ENCODE assay signal across 18 mouse cellular contexts in the genomic region with DNA sequence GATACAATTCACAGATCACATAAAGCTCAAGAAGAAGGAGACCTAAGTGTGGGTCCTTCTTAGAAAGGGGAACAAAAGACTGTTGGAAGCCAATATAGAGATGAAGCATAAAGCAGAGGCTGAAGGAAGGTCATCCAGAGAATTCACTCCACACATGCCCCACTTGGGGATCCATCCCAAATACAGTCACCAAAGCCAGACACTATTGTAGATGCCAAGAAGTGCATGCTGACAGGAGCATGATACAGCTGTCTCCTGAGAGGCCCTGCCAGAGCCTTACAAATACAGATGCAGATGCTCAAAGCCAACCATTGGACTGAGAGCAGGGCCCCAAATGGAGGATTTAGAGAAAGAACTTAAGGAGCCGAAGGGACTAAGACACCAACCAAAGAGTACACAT. TPM values are rescaled to one million over a fixed set of nuclear protein-coding genes. Genes with fewer than 3 reads are reported as not detected.
"Had no signal": no experiment of that assay in that cellular context is flagged by ENCODE, and none has a peak within 500 bp of the region (broad histone marks: within the 10 kb centered on the region; RNA-seq: fewer than 3 reads in every experiment).

No protein-coding gene starts in this region.

- H3K4me3 ChIP-seq: limb, embryonic 10.5 days; liver, embryonic 13.5 days; midbrain, embryonic 10.5 days; myocyte had no signal

- DNase-seq: kidney, adult 11 months; kidney, adult 9 months; kidney, postnatal 36 days; liver, embryonic 13.5 days; liver, postnatal 0 days; midbrain, embryonic 14.5 days; thymus, postnatal 4 days had no signal

- H3K36me3 ChIP-seq: limb, embryonic 10.5 days; liver, embryonic 13.5 days; midbrain, embryonic 10.5 days had no signal

- H3K27me3 ChIP-seq: liver, embryonic 13.5 days had no signal

- H3K4me2 ChIP-seq: liver, embryonic 13.5 days had no signal

- H3K9ac ChIP-seq: liver, embryonic 13.5 days; liver, postnatal 0 days had no signal

- ATAC-seq: liver, postnatal 0 days had no signal

- H3K4me1 ChIP-seq: limb, embryonic 10.5 days; liver, embryonic 13.5 days had no signal

- H3K9me3 ChIP-seq: limb, embryonic 10.5 days; liver, embryonic 13.5 days; midbrain, embryonic 10.5 days had no signal

- H3K27ac ChIP-seq: kidney, postnatal 0 days; limb, embryonic 10.5 days; liver, embryonic 13.5 days; midbrain, embryonic 10.5 days; stomach, postnatal 0 days had no signal

RNA-seq across cellular contexts. Expression of gene Adh1, which starts 23.0 kb away (rescaled TPM):
- polyA plus RNA-seq: myocyte had no signal

RNA-seq across cellular contexts. Expression of gene Adh6a, which starts 29.3 kb away (rescaled TPM):
- total RNA-seq: layer of hippocampus, adult 18-20 months; layer of hippocampus, postnatal 10 days; left cerebral cortex, postnatal 10 days; megakaryocyte, adult 5-6 weeks had no signal
- polyA plus RNA-seq: limb, embryonic 10.5 days; liver, embryonic 13.5 days; liver, postnatal 0 days; midbrain, embryonic 10.5 days; midbrain, embryonic 14.5 days; myocyte; neural tube, embryonic 11.5 days had no signal

RNA-seq across cellular contexts. Expression of gene Adh6b, which starts 57.7 kb away (rescaled TPM):
- total RNA-seq: left cerebral cortex, postnatal 10 days; megakaryocyte, adult 5-6 weeks; neutrophil, adult 5-6 weeks had no signal
- polyA plus RNA-seq: midbrain, embryonic 14.5 days; myocyte had no signal
